Mouse (Mus musculus) embryonic facial prominence, embryonic 12.5 days (tissue): Measurements from ENCODE around the gene Cept1. TPM values are rescaled to one million over a fixed set of nuclear protein-coding genes. Genes with fewer than 3 reads are reported as not detected.
A peak's percentile ranks its signal among the peaks of the same experiment; 100 is the strongest.

Experiments
- ATAC-seq: fragments of 200-750 bp; cut with Nextera tagmentation; 2 replicates; pipeline ENCODE4 v1.8.0; 2017; ENCODE audit not compliant: insufficient number of reproducible peaks, insufficient read depth, low FRiP score, low TSS enrichment
- H3K27ac ChIP-seq: fragments of 300-500 bp; sonication (generic); 2 replicates; pipeline ENCODE4 v1.5.1; 2016; ENCODE audit warnings: mild to moderate bottlenecking
- H3K27me3 ChIP-seq: fragments of 300-500 bp; sonication (generic); 2 replicates; pipeline ENCODE4 v1.6.1; 2016; ENCODE audit warnings: mild to moderate bottlenecking, moderate library complexity
- H3K36me3 ChIP-seq: fragments of 300-500 bp; sonication (generic); 2 replicates; pipeline ENCODE4 v1.6.1; 2016; ENCODE audit warnings: mild to moderate bottlenecking
- H3K4me1 ChIP-seq: fragments of 300-500 bp; sonication (generic); 2 replicates; pipeline ENCODE4 v1.6.1; 2016
- H3K4me2 ChIP-seq: fragments of 300-500 bp; sonication (generic); replicated peaks from 2 replicates; pipeline ENCODE4 v1.6.1; 2016; ENCODE audit warnings: mild to moderate bottlenecking, moderate library complexity
- H3K4me3 ChIP-seq: fragments of 300-500 bp; sonication (generic); 2 replicates; pipeline ENCODE4 v1.5.1; 2016; ENCODE audit warnings: mild to moderate bottlenecking
- H3K9ac ChIP-seq: fragments of 300-500 bp; sonication (generic); 2 replicates; pipeline ENCODE4 v1.6.1; 2016; ENCODE audit warnings: mild to moderate bottlenecking, moderate library complexity
- H3K9me3 ChIP-seq: fragments of 300-500 bp; sonication (generic); 2 replicates; pipeline ENCODE4 v1.6.1; 2016; ENCODE audit warnings: mild to moderate bottlenecking, moderate library complexity
- WGBS: fragments of 180-500 bp; shearing (Covaris S2); methylation state at CpG from one replicate; pipeline ENCODE4 v1.1.7; 2016; 5-methylcytosine and 5-hydroxymethylcytosine counted together
- polyA plus RNA-seq: library from polyadenylated mRNA; unstranded; fragments of >200 nt; fragmentation: Nextera tagmentation; extraction: Ambion mirVana; gene quantifications from 2 replicates; pipeline ENCODE4 v1.2.1, GENCODE M21; 2016

Cept1 gene
- polyA plus RNA-seq, 1 experiment from 2014 or later, result 47.2 TPM

DNA sequence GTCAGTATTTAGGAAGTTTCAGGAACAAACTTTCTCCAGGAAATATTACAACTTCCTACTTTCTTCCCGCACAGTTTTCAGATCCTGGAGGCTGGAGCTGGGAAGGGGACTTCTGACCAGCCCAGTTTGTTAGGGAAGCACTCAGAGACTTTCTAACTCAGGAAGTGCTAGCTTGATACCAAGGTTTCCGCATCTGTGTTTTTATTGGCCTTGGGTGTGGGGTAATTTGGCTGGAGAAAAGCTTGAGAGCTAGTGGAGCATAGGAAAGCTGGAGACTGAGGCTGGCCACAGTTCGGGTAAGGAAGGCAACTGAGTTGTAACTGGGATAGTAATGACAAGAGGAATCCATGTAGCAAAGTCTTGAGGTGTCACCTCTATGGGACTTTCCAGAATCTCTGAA lies 53.7 kb downstream of the Cept1 start:
- 79% methylated on average over 3 of the region's 3 CpGs for WGBS
- ATAC-seq, result no peak
- no peak overlapping the region for H3K4me3 ChIP-seq
- H3K9ac ChIP-seq, result no peak overlapping the region
- no peak overlapping the region for H3K4me2 ChIP-seq
- no peaks in the 10 kb centered on the region for H3K27me3 ChIP-seq
- H3K36me3 ChIP-seq, result no peaks in the 10 kb centered on the region
- H3K9me3 ChIP-seq, result no peaks in the 10 kb centered on the region
- no peaks in the 10 kb centered on the region for H3K4me1 ChIP-seq
- H3K27ac ChIP-seq, result no peak overlapping the region

DNA sequence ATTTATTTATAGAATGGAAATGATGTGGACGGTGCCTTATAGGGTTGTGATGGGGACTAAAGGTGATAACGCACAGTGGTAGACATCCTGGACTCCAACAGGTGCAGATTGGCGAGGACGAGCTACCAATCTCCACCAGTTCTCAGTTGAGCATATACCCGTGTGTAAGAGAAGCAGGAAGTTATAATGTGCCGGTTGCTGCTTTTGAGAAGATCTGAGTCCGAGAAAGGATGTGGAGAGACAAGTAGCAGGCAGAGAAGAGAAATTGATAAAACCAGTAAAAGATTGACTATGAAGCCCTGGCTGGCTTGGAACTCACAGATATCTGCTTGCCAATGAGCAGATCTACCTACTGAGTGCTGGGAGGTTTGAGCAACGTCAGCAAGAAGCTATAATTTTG lies 54.4 kb downstream of the Cept1 start:
- ATAC-seq, result no peak
- 90% methylated on average over 8 of the region's 8 CpGs for WGBS
- H3K4me3 ChIP-seq, result no peak overlapping the region

DNA sequence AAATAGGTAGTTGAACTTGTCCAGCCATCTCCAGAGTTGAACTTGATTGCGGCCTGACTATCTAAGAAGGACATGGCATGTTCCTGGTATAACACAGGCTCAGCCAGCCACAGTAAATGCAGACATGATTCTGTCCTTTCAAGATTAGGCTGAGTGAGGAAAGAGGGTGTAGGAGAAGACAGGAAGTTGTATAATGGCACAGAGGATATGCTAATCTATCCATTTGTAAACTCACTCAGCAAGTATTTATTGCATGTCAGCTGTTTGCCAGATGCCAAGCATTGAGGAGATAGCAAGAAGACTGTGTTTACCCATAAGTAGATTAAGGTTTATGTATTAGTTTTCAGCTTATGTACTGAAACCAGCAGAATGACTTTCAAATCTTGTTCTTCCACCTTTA lies 54.9 kb downstream of the Cept1 start:
- H3K4me2 ChIP-seq, result no peak overlapping the region
- no peaks in the 10 kb centered on the region for H3K4me1 ChIP-seq
- H3K36me3 ChIP-seq, result no peaks in the 10 kb centered on the region
- no peaks in the 10 kb centered on the region for H3K27me3 ChIP-seq
- WGBS, result 89% methylated on average over 1 of the region's 1 CpGs
- no peak overlapping the region for H3K27ac ChIP-seq
- no peak overlapping the region for H3K9ac ChIP-seq
- no peak for ATAC-seq
- H3K4me3 ChIP-seq, result no peak overlapping the region
- H3K9me3 ChIP-seq, result no peaks in the 10 kb centered on the region

More for the DNA sequence above, 54.4 kb downstream of the Cept1 start:
- Histone ChIP-seq H3K9me3 (no peaks in the 10 kb centered on the region), H3K4me2 (no peak overlapping the region), H3K27me3 (no peaks in the 10 kb centered on the region), H3K36me3 (no peaks in the 10 kb centered on the region), H3K4me1 (no peaks in the 10 kb centered on the region), H3K9ac (no peak overlapping the region), H3K27ac (no peak overlapping the region)

DNA sequence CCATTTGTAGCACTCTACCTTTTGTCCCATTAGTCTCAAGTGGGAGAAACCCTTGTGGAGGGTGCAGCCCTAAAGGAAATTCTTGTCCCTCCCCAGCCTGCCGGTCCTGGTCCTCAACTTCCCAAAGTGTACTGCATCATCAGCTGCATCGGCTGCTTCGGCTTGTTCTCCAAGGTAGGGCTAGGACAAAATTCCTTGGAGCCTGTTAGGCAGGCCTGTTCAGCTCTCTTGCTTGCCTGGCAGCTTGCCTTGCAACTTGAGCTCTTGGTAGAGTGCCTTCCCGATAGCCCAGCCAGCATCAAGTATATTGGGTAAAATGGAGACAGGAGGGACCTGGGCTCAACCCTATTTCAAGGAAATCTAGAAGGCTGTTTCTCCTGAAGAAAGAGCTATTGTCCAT lies 57.4 kb downstream of the Cept1 start:
- H3K36me3 ChIP-seq, result no peaks in the 10 kb centered on the region
- no peaks in the 10 kb centered on the region for H3K4me1 ChIP-seq
- H3K27ac ChIP-seq, result no peak overlapping the region
- 80% methylated on average over 4 of the region's 4 CpGs for WGBS
- no peak for ATAC-seq
- no peak overlapping the region for H3K9ac ChIP-seq
- no peak overlapping the region for H3K4me2 ChIP-seq
- no peak overlapping the region for H3K4me3 ChIP-seq
- no peaks in the 10 kb centered on the region for H3K27me3 ChIP-seq
- H3K9me3 ChIP-seq, result no peaks in the 10 kb centered on the region

DNA sequence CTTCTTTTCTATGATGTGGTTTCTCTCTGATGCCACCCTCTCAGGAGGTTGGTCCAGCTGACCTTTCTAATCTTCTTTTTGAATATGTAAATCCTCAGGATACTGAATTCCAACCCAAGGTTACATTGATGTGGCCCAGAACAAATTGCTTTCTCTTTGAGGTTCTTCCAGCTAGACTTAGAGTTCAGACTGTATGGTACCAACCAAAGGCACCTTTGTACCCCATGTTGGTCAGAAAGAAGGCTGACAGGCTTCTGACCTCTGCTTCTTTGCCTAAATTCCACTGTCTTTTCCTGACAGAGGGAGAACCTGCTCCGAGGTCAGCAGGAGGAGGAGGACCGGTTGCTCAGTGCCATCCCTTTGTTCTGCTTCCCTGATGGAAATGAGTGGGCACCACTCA lies 60.1 kb downstream of the Cept1 start:
- Histone ChIP-seq H3K9me3 (no peaks in the 10 kb centered on the region), H3K36me3 (no peaks in the 10 kb centered on the region), H3K9ac (no peak overlapping the region), H3K27me3 (peaks cover 1% of the 10 kb centered on the region; the same call in 1 of the 2 replicates), H3K27ac (no peak overlapping the region), H3K4me2 (no peak overlapping the region), H3K4me3 (no peak overlapping the region), H3K4me1 (peaks cover 4% of the 10 kb centered on the region; the same call in 1 of the 2 replicates)
- ATAC-seq, result no peak
- 87% methylated on average over 2 of the region's 2 CpGs for WGBS

DNA sequence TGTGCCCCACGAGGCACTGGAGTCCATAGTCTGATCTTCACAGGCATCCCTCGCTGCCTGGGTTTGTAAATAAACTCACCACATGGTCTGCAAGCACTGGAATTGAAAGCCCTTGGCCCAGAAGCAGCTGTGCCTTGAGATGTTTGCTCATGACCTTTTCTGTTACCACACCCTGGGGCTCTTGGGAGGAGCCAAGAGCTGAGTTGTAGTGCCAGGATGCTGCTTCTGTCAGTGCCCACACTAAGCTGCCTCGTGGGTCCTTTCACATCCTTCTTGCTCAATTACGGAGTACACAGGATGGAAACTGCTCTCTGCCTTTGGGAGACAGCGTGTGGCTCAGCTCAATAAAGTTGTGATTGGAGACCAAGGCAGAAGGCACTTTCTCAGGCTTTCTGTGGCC lies 61.8 kb downstream of the Cept1 start:
- no peaks in the 10 kb centered on the region for H3K9me3 ChIP-seq
- peaks cover 5% of the 10 kb centered on the region; the same call in 1 of the 2 replicates for H3K4me1 ChIP-seq
- ATAC-seq, result no peak
- no peak overlapping the region for H3K9ac ChIP-seq
- H3K36me3 ChIP-seq, result no peaks in the 10 kb centered on the region
- no peak overlapping the region for H3K4me2 ChIP-seq
- 81% methylated on average over 5 of the region's 5 CpGs for WGBS
- peaks cover 14% of the 10 kb centered on the region for H3K27me3 ChIP-seq
- no peak overlapping the region for H3K27ac ChIP-seq
- H3K4me3 ChIP-seq, result no peak overlapping the region

DNA sequence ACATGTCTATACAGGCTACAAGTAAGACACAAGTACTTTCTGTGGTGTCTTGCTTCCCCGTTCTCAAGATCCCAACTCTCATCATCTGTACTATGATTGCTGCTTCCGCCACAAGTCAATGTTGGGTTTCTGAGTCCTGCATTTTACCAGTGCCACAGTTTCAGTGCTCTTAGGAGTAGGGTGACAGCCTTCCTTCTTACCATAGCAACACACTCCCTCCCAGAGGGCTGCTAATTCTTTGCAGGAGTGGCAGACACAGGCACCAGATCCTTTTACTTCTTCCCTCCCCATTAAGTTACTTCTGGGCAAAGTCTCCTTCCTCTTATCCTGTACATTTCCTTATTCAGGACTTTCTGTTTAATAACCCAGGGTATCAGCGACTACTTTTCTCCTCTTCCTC lies 62.7 kb downstream of the Cept1 start:
- no peak for ATAC-seq
- Histone ChIP-seq H3K27ac (no peak overlapping the region), H3K27me3 (peaks cover 14% of the 10 kb centered on the region), H3K36me3 (no peaks in the 10 kb centered on the region), H3K9me3 (no peaks in the 10 kb centered on the region), H3K9ac (no peak overlapping the region), H3K4me3 (no peak overlapping the region), H3K4me2 (no peak overlapping the region), H3K4me1 (peaks cover 5% of the 10 kb centered on the region; the same call in 1 of the 2 replicates)
- WGBS, result 81% methylated on average over 3 of the region's 3 CpGs

DNA sequence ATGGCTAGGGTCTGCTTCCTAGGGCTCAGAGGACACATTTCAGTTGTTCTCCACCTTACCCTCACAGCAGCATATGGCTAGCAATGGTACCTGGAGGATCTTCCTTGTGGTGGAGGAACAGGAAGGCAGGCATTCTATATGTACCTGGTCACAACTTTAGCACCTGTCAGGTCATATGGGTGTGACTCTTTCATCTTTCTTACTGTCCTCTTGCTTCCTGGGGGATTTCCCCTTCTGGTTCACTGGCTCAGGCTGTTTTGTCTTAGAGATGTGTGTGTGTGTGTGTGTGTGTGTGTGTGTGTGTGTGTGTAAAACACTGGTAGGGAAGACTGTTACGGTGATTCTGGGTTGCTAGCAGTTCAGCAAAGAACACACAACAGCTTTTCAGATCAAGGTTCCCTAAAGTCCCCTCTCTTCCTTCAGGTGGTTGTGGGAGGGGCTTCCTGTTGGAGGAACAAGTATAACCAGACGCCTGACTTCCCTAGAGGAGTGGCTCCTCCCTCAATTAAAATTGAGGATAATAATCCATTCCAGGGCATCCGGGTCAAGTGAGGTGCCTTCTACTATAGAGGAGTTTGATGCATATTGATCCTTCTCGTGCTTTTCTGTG lies 63.7 kb downstream of the Cept1 start:
- Histone ChIP-seq H3K4me2 (no peak overlapping the region), H3K27me3 (peaks cover 14% of the 10 kb centered on the region), H3K27ac (no peak overlapping the region), H3K9me3 (no peaks in the 10 kb centered on the region), H3K4me3 (no peak overlapping the region), H3K4me1 (peaks cover 5% of the 10 kb centered on the region; the same call in 1 of the 2 replicates), H3K36me3 (no peaks in the 10 kb centered on the region), H3K9ac (no peak overlapping the region)
- no peak for ATAC-seq
- 61% methylated on average over 4 of the region's 4 CpGs for WGBS

DNA sequence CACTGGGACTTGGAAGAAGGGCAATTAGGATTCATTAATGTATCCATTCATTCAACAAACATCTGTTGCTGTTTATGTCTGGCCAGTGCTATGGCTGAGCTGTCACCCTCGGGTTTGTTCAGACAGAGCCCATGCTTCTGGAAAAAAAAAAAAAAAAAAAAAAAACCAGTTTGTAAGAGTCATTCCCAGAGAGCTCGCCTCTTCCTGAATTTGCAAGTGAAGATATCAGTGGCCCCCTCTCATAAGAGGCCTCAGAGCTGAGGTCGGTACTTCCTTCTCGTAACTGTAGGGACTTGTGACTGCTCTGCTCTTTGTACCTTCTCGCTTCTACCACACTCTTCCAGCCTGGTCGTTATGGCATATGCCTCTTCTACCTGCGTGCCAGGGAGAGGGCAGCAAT lies 64.3 kb downstream of the Cept1 start:
- Histone ChIP-seq H3K4me3 (no peak overlapping the region), H3K9me3 (no peaks in the 10 kb centered on the region), H3K27ac (no peak overlapping the region), H3K9ac (no peak overlapping the region), H3K36me3 (no peaks in the 10 kb centered on the region), H3K27me3 (peaks cover 14% of the 10 kb centered on the region), H3K4me2 (no peak overlapping the region; the same call in 1 of the 2 replicates), H3K4me1 (peaks cover 5% of the 10 kb centered on the region; the same call in 1 of the 2 replicates)
- 55% methylated on average over 7 of the region's 7 CpGs for WGBS
- no peak for ATAC-seq

DNA sequence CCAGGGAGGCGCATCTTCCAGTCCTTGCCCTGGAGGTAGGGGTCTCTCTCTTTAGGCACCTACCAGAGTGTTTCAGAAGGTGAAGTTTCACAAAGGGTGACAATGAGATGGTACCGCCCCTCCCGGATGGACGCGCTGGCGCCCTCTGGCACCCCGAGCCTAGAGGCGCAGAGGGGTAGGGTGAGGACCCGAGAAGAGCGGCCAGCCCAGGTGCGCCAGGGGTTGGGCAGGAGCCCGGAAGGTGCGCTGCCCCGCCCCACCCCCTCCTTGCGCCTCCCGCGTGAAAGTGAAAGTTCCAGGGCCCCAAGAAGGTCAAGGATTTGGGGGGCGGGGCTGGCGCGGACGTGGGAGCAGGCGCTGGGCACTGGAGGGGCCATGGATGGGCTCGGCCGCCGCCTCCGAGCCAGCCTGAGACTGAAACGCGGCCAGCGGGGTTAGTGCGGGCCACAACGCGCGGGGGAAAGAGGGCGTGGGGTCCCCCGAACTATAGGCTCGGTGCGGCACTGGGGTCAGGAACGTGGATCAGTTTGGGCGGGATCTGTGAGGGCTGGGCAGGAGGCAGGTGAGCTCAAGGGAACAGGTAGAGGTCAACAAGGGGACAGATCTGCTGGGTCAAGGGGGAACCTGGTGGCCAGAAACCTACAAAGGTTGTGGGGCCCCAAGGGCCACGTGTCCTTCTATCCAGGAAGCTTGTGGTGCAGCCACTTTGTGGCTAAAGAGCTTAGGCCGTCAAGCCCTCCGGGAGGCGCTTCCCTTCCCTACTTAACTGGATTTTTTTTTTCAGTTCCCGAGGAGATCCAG lies 65.1 kb downstream of the Cept1 start, which contains the start of gene Dennd2d:
Dennd2d (plus strand) TSS at position 125 of the 801 bp plus-strand sequence.
- WGBS, result 2% methylated on average over 44 of the region's 44 CpGs
- H3K4me3 ChIP-seq, result peak within 1 kb of the TSS; percentile 61
- ATAC-seq, result peak; percentile 77
- H3K4me1 ChIP-seq, result peaks cover 5% of the 10 kb centered on the region; the same call in 1 of the 2 replicates
- H3K27me3 ChIP-seq, result peaks cover 14% of the 10 kb centered on the region
- H3K9ac ChIP-seq, result peak within 1 kb of the TSS; percentile 62
- H3K4me2 ChIP-seq, result peak within 1 kb of the TSS; percentile 95
- no peaks in the 10 kb centered on the region for H3K36me3 ChIP-seq
- no peak within 1 kb of the TSS for H3K27ac ChIP-seq
- no peaks in the 10 kb centered on the region for H3K9me3 ChIP-seq

DNA sequence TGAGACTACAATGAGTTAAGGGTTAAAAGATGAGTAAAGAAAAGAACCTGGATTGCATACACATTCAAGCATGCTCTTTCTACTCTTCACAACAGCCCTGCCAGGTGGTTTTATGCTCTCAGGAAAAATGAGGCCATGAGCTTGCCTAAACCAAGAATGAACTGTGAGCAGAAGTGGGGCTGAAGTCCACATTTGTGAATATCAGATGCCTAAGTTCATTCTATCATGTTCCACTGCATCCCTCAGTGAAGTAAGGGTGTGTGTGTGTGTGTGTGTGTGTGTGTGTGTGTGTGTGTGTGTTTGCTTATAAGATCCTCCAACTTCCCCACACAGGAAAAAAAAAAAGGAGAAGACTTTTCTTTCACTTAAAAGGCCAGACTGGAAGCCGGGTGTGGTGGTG lies 70.7 kb downstream of the Cept1 start:
- no peak overlapping the region for H3K9ac ChIP-seq
- H3K4me3 ChIP-seq, result no peak overlapping the region
- no peak for ATAC-seq
- H3K36me3 ChIP-seq, result no peaks in the 10 kb centered on the region
- no peaks in the 10 kb centered on the region for H3K4me1 ChIP-seq
- H3K27me3 ChIP-seq, result peaks cover 6% of the 10 kb centered on the region
- H3K9me3 ChIP-seq, result no peaks in the 10 kb centered on the region
- WGBS, result 90% methylated on average over 1 of the region's 1 CpGs
- no peak overlapping the region for H3K27ac ChIP-seq
- H3K4me2 ChIP-seq, result no peak overlapping the region

DNA sequence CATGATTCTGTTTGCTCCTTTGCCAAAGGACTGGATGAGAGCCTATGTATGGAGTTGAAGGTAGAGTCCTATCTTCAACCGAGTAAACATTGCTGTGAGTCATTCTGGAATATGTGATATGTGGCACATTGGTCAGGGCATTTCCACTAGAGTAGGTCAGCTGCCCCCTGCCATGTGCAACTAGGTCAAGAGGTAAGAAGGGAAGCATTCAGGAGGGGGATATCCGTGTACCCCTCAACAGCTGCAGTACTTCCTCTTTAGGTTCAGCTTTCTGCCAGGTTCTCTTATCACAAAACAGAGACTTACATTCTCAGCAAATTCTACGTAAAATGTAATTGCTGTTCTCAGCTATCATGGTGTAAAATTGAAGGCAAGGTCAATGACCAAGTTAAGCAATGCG lies 73.4 kb downstream of the Cept1 start:
- Histone ChIP-seq H3K4me2 (no peak overlapping the region), H3K27me3 (no peaks in the 10 kb centered on the region), H3K9ac (no peak overlapping the region), H3K4me3 (no peak overlapping the region), H3K27ac (no peak overlapping the region), H3K4me1 (no peaks in the 10 kb centered on the region), H3K36me3 (no peaks in the 10 kb centered on the region), H3K9me3 (no peaks in the 10 kb centered on the region)
- ATAC-seq, result no peak
- 84% methylated on average over 4 of the region's 4 CpGs for WGBS
